Mouse (Mus musculus) hindbrain, postnatal 0 days (tissue): ENCODE measurements around the gene Havcr1. TPM values are rescaled to one million over a fixed set of nuclear protein-coding genes. Genes with fewer than 3 reads are reported as not detected.
"Not testable (repeated sequence)": the region's sequence is repeated elsewhere in the genome, so short reads cannot be mapped to it uniquely, and the experiment has no call there.

Source experiments
- ATAC-seq: fragments of 200-750 bp; cut with Nextera tagmentation; 2 replicates; pipeline ENCODE4 v1.8.0; 2017; ENCODE audit warnings: mild to moderate bottlenecking, moderate TSS enrichment, moderate library complexity
- DNase-seq: peaks from one replicate; pipeline ENCODE4 v3.0.0-alpha.2; 2015; ENCODE audit warnings: low spot score
- H3K27ac ChIP-seq: fragments of 300-500 bp; sonication (generic); 2 replicates; pipeline ENCODE4 v1.5.1; 2014; ENCODE audit warnings: mild to moderate bottlenecking
- H3K27me3 ChIP-seq: fragments of 300-500 bp; sonication (generic); 2 replicates; pipeline ENCODE4 v1.6.1; 2014; ENCODE audit warnings: low read length, mixed read lengths; ENCODE audit not compliant: insufficient read depth
- H3K36me3 ChIP-seq: fragments of 300-500 bp; sonication (generic); 2 replicates; pipeline ENCODE4 v1.6.1; 2014; ENCODE audit warnings: low read length, mixed read lengths; ENCODE audit not compliant: insufficient read depth
- H3K4me1 ChIP-seq: fragments of 300-500 bp; sonication (generic); 2 replicates; pipeline ENCODE4 v1.6.1; 2014; ENCODE audit warnings: antibody characterized with exemption, low read length, mixed read lengths; ENCODE audit not compliant: insufficient read depth
- H3K4me2 ChIP-seq: fragments of 300-500 bp; sonication (generic); 2 replicates; pipeline ENCODE4 v1.6.1; 2014; ENCODE audit warnings: low read depth, mild to moderate bottlenecking, low read length, moderate library complexity, mixed read lengths
- H3K4me3 ChIP-seq: fragments of 300-500 bp; sonication (generic); 2 replicates; pipeline ENCODE4 v1.5.1; 2014; ENCODE audit warnings: low read length
- H3K9ac ChIP-seq: fragments of 300-500 bp; sonication (generic); replicated peaks from 2 replicates; pipeline ENCODE4 v1.6.1; 2014; ENCODE audit warnings: mild to moderate bottlenecking, low read length, moderate library complexity, mixed read lengths
- H3K9me3 ChIP-seq: fragments of 300-500 bp; sonication (generic); 2 replicates; pipeline ENCODE4 v1.6.1; 2016; ENCODE audit warnings: low read length, mixed read lengths
- CTCF ChIP-seq: IDR thresholded peaks from 2 replicates; pipeline ENCODE4 v1.5.1; 2016; ENCODE audit warnings: antibody characterized with exemption, control low read depth, low read depth
- WGBS: fragments of 180-500 bp; shearing (Covaris S2); extraction: QIAGEN DNeasy Blood & Tissue Kit; methylation state at CpG from one replicate; pipeline ENCODE4 v1.1.7; 2014; 5-methylcytosine and 5-hydroxymethylcytosine counted together
- polyA plus RNA-seq: library from polyadenylated mRNA; unstranded; fragments of >200 nt; fragmentation: Nextera tagmentation; extraction: Ambion mirVana; gene quantifications from 2 replicates; pipeline ENCODE4 v1.2.1, GENCODE M21; 2015
- total RNA-seq: library from RNA; depleted of rRNA; stranded (reverse); fragments of >200 nt; gene quantifications from 2 replicates; pipeline ENCODE4 v1.2.3, GENCODE M21; 2014

The Havcr1 gene
- total and polyA plus RNA-seq, 2 experiments from 2014 or later: not detected

DNA sequence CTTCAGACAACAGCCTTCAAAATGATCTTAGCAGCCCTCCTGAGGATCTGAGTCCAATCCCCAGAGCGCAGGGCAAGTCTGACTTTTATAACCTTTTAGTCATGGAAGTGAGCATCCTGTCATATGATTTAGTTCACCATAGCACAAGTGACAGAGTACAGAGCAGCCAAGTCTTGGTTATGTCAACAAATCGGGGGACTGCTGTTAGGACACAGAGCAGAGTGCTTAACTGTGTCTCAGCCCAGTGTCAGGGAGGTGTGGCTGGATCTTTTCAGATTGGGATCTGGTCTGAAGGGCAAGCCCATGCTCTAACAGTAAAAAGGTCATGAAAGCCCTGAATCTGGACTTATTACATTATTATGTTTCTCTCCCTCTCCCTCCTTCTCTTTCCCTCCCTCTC is 18.8 kb downstream of the Havcr1 start:
- Histone ChIP-seq H3K9me3 (no peaks in the 10 kb centered on the region), H3K36me3 (no peaks in the 10 kb centered on the region), H3K27ac (no peak overlapping the region), H3K27me3 (no peaks in the 10 kb centered on the region), H3K4me3 (no peak overlapping the region), H3K4me2 (no peak overlapping the region), H3K4me1 (no peaks in the 10 kb centered on the region), H3K9ac (no peak overlapping the region)
- no peak for DNase-seq
- no peak for TF ChIP-seq CTCF
- ATAC-seq: no peak
- 70% methylated on average over 2 of the region's 2 CpGs for WGBS

DNA sequence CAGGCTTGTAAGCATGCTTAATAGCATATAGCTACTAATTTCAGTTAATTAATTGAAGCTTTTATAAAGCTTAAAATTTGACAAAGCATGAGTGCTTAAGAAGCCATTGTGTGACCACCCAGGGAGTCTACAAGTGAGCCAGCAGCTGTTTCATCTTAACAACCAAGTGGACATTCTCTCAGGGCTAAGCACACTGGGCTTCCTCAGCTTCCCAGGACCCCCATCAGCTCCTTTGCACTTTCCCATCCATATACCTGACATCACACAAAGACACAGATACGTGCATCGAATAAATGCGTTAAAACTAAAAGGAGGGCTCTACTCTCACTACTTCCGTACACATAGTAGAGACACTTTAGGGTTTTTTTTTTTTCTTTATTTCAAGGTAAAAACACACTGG is 19.8 kb downstream of the Havcr1 start:
- 62% methylated on average over 4 of the region's 4 CpGs for WGBS
- H3K27ac ChIP-seq: no peak overlapping the region
- no peak for TF ChIP-seq CTCF
- H3K4me1 ChIP-seq: no peaks in the 10 kb centered on the region
- no peaks in the 10 kb centered on the region for H3K36me3 ChIP-seq
- no peak for ATAC-seq
- no peak overlapping the region for H3K9ac ChIP-seq
- H3K27me3 ChIP-seq: no peaks in the 10 kb centered on the region
- H3K9me3 ChIP-seq: no peaks in the 10 kb centered on the region
- no peak overlapping the region for H3K4me3 ChIP-seq
- no peak overlapping the region for H3K4me2 ChIP-seq
- DNase-seq: no peak

DNA sequence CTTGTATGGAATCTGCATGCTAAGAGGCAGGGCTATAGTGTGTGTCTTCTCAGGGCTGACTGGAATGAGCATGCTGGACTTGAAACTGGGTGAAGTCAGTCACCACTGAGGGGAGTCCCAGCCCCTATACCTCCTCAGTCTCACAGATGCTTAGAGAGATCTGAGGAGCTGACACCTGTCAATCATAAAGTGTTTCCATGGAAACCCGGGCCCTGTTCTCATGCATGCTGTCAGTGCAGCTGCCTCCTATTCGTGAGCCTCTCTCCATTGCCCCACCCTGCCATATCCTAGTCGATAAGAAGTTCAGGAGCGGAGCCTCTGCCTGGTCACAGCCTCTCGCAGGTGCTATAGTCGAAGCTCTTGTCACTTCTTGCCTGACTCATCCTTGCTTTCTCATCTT is 20.8 kb downstream of the Havcr1 start:
- not testable (repeated sequence) for H3K9me3 ChIP-seq, H3K27ac ChIP-seq, H3K4me2 ChIP-seq, H3K27me3 ChIP-seq, H3K36me3 ChIP-seq, DNase-seq, H3K4me1 ChIP-seq, H3K4me3 ChIP-seq, H3K9ac ChIP-seq, ATAC-seq
- WGBS: 90% methylated on average over 6 of the region's 6 CpGs

DNA sequence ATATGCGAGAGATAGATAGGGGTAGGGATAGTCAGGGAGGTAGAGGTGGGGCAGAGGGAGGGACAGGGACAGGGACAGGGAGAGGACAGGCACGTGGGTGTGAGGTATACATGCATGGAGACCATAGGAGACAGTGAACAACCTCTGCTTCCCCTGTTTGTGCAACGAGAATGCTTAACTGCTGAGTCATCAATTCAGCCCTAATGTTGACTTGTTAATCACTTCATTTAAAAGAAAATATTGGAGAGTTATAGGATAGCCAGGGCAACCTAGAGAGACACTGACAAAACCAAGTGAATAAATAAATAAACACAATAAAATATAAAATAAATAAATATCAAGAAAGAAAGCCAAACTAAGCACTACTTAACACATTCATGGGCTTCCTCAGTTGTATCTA is 42.0 kb downstream of the Havcr1 start:
- Histone ChIP-seq H3K27me3 (no peaks in the 10 kb centered on the region), H3K9me3 (no peaks in the 10 kb centered on the region), H3K4me3 (no peak overlapping the region), H3K9ac (no peak overlapping the region), H3K4me2 (no peak overlapping the region), H3K36me3 (no peaks in the 10 kb centered on the region), H3K4me1 (no peaks in the 10 kb centered on the region), H3K27ac (no peak overlapping the region)
- TF ChIP-seq CTCF: no peak
- 68% methylated on average over 3 of the region's 3 CpGs for WGBS
- no peak for DNase-seq
- no peak for ATAC-seq

DNA sequence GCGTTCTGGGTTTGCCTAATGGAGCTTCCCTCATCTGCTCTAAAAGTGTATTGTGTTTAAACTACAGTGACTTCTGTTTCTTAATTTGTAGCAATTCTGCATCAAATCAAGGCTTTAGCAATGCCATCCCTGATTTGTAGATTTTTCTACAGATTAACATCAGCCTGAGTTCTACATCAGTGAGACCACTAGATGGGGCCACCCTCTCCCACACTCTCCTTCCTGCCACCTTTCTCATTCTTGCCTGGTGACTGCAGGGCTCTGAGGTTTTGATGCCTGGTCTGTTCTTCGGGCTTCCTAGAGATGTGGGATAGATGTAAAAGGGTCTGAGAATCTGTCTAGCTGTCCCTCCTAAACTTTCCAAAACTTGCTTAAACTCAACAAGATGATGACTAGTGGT is 44.9 kb downstream of the Havcr1 start:
- no peak overlapping the region for H3K27ac ChIP-seq
- 87% methylated on average over 2 of the region's 2 CpGs for WGBS
- no peaks in the 10 kb centered on the region for H3K9me3 ChIP-seq
- TF ChIP-seq CTCF: peak; percentile 21; the same call in 1 of the 2 replicates
- no peak overlapping the region for H3K9ac ChIP-seq
- no peak overlapping the region for H3K4me3 ChIP-seq
- no peak for ATAC-seq
- no peaks in the 10 kb centered on the region for H3K27me3 ChIP-seq
- no peak overlapping the region for H3K4me2 ChIP-seq
- no peaks in the 10 kb centered on the region for H3K4me1 ChIP-seq
- DNase-seq: no peak
- H3K36me3 ChIP-seq: no peaks in the 10 kb centered on the region

DNA sequence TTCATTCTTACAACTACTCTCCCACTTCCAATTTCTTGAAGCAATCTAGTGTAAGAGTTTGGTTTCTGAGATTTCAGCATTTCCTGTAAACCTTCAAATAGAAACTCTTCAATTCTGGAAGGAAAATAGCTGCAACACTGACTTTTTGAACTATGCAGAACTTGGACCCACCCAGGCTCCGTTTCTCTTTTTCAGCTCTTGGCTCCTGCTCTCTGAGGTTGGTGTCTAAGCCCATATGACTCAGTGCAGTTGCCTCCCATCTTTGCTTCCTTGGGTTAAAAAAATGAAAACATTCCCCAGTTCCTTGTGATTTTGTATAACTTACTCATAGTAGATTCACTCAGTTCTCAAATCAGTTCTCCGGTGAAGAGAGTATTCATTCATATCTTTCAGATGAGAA is 69.6 kb downstream of the Havcr1 start:
- H3K4me3 ChIP-seq: no peak overlapping the region
- no peak overlapping the region for H3K9ac ChIP-seq
- 93% methylated on average over 2 of the region's 2 CpGs for WGBS
- DNase-seq: no peak
- no peak overlapping the region for H3K4me2 ChIP-seq
- no peaks in the 10 kb centered on the region for H3K27me3 ChIP-seq
- no peak for ATAC-seq
- no peak overlapping the region for H3K27ac ChIP-seq
- no peaks in the 10 kb centered on the region for H3K4me1 ChIP-seq
- no peaks in the 10 kb centered on the region for H3K9me3 ChIP-seq
- H3K36me3 ChIP-seq: no peaks in the 10 kb centered on the region
- no peak for TF ChIP-seq CTCF

DNA sequence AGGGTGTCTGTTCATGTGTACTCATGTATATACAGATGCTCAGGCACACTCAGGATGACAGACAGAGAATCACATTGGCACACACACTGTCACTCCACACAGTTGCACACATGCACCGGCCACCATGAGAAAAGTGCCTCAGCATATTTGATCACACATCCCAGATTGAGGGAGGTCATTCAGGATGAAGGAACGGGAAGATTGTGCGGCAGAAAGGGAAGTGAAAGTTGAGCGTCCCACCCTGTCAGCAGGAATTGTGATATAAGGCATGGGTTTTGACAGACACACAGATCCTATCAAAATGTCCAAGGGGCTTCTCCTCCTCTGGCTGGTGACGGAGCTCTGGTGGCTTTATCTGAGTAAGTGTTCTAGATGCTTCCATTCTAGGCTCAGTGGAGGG is 75.6 kb downstream of the Havcr1 start, which contains the start of gene Timd4:
Timd4 (plus strand) TSS at position 290 of the 400 bp plus-strand sequence.
- Histone ChIP-seq H3K4me2 (no peak within 1 kb of the TSS), H3K27ac (no peak within 1 kb of the TSS), H3K4me1 (no peaks in the 10 kb centered on the region), H3K9ac (no peak within 1 kb of the TSS), H3K4me3 (no peak within 1 kb of the TSS), H3K36me3 (no peaks in the 10 kb centered on the region), H3K27me3 (no peaks in the 10 kb centered on the region), H3K9me3 (no peaks in the 10 kb centered on the region)
- DNase-seq (no peak), ATAC-seq (no peak)
- no peak for TF ChIP-seq CTCF
- WGBS: 86% methylated on average over 5 of the region's 5 CpGs

DNA sequence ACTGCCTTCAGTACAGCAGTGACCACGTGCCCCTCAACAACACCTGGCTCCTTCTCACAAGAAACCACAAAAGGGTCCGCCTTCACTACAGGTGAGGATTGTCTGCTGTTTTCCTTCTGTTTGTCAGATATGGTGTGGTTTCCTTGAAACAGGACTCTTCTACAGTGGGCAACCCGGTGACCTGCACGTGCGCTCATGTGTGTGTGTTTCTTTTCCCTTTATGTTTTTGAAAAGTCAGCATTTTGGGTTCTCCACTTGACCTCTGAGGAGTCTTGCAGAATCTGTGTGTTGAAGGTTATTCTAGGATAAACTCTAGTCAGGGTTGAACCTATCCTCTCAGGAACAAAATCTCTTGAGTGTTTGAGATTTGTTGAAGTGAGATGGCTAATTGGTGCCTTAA is 82.8 kb downstream of the Havcr1 start:
- Histone ChIP-seq H3K9ac (no peak overlapping the region), H3K9me3 (no peaks in the 10 kb centered on the region), H3K36me3 (no peaks in the 10 kb centered on the region), H3K4me3 (no peak overlapping the region), H3K27ac (no peak overlapping the region), H3K4me1 (no peaks in the 10 kb centered on the region), H3K27me3 (no peaks in the 10 kb centered on the region), H3K4me2 (no peak overlapping the region)
- ATAC-seq (no peak), DNase-seq (no peak)
- TF ChIP-seq CTCF: no peak
- 90% methylated on average over 5 of the region's 5 CpGs for WGBS
